Mouse (Mus musculus): ENCODE data around the gene Lmcd1.

DNA sequence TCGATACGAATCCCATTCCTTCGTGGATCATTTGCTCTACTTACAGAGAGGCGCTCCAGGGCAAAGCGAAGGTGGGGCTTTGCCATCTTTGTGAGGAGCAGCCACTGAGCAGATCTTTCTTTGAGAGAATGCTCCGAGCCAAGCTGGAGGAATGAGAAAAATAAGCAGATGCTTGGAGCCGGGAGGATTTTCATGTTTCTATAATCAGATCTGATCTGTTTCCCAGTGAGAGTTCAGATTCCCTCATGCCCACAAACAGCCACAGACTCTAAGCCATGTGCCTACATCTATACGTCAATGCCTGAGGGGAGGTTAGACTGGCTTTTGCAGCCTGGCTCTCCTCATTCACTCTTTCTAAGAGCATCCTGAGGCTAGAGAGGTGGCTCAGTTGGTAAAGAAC lies 87.1 kb downstream of the Lmcd1 start:
- TF ChIP-seq CTCF (conservative IDR thresholded peaks at IDR 0.05; ENCODE audit: low read length) (no peak), POU5F1 (IDR thresholded peaks at IDR 0.05; ENCODE audit: borderline replicate concordance, low read length) (no peak)

Data from E14TG2a.4 (cell line).